Mouse (Mus musculus) MEL (cell line): ENCODE results near the gene Gm10037.
A peak's percentile ranks its signal among the peaks of the same experiment; 100 is the strongest.

Experiments used
- CHD2 ChIP-seq: IDR thresholded peaks from 2 replicates; pipeline ENCODE4 v1.6.1; 2011; ENCODE audit warnings: low read length, improper control_type of control experiment
- CTCF ChIP-seq, 3 experiments: IDR thresholded peaks in 2 of 3; conservative IDR thresholded peaks in 1 of 3; 2 replicates each; pipeline ENCODE4 v1.5.1; 2011 to 2012; ENCODE audit warnings: low read length in 3 of 3, low read depth in 2 of 3, mild to moderate bottlenecking in 2 of 3, improper control_type of control experiment in 1 of 3, inconsistent platforms in 1 of 3, mixed read lengths in 1 of 3, moderate library complexity in 1 of 3; ENCODE audit not compliant: control insufficient read depth in 1 of 3, insufficient read depth in 1 of 3, poor library complexity in 1 of 3, severe bottlenecking in 1 of 3
- EP300 ChIP-seq, 2 experiments: IDR thresholded peaks; 2 replicates each; pipeline ENCODE4 v1.6.1; 2011; ENCODE audit warnings: improper control_type of control experiment in 2 of 2, low read length in 2 of 2, low read depth in 1 of 2, mild to moderate bottlenecking in 1 of 2
- HCFC1 ChIP-seq: IDR thresholded peaks from 2 replicates; pipeline ENCODE4 v1.6.1; 2012; ENCODE audit warnings: low read depth, mild to moderate bottlenecking, inconsistent platforms, low read length, improper control_type of control experiment, moderate library complexity
- KAT2A ChIP-seq: conservative IDR thresholded peaks from 2 replicates; pipeline ENCODE4 v1.6.1; 2012; ENCODE audit warnings: low read depth, low read length, improper control_type of control experiment, inconsistent platforms
- MAX ChIP-seq: IDR thresholded peaks from 2 replicates; pipeline ENCODE4 v1.6.1; 2011; ENCODE audit warnings: low read length, improper control_type of control experiment
- MAZ ChIP-seq: IDR thresholded peaks from 2 replicates; pipeline ENCODE4 v1.6.1; 2012; ENCODE audit warnings: low read depth, mild to moderate bottlenecking, inconsistent platforms, low read length, improper control_type of control experiment
- NELFE ChIP-seq: IDR thresholded peaks from 2 replicates; pipeline ENCODE4 v1.6.1; 2011; ENCODE audit warnings: low read depth, low read length, improper control_type of control experiment
- NRF1 ChIP-seq: IDR thresholded peaks from 2 replicates; pipeline ENCODE4 v1.6.1; 2014; ENCODE audit warnings: low read depth, mild to moderate bottlenecking, inconsistent platforms, low read length, improper control_type of control experiment, moderate library complexity; ENCODE audit not compliant: poor library complexity, insufficient read depth, severe bottlenecking
- POLR2A ChIP-seq, 2 experiments: IDR thresholded peaks; 2 replicates each; pipeline ENCODE4 v1.6.1; 2011 to 2012; ENCODE audit warnings: low read length in 2 of 2, mild to moderate bottlenecking in 2 of 2, control low read depth in 1 of 2, improper control_type of control experiment in 1 of 2, low read depth in 1 of 2, moderate library complexity in 1 of 2; ENCODE audit not compliant: control insufficient read depth in 1 of 2, insufficient read depth in 1 of 2, poor library complexity in 1 of 2
- POLR2AphosphoS5 ChIP-seq: IDR thresholded peaks from 2 replicates; pipeline ENCODE4 v1.6.1; 2012; ENCODE audit warnings: low read depth, borderline replicate concordance, mild to moderate bottlenecking, inconsistent platforms, low read length, moderate library complexity, mixed read lengths
- USF2 ChIP-seq, 2 experiments: IDR thresholded peaks; 2 replicates each; pipeline ENCODE4 v1.6.1; 2011 to 2012; ENCODE audit warnings: improper control_type of control experiment in 2 of 2, low read length in 2 of 2, borderline replicate concordance in 1 of 2, inconsistent platforms in 1 of 2, low read depth in 1 of 2, mild to moderate bottlenecking in 1 of 2; ENCODE audit not compliant: insufficient read depth in 1 of 2
- ZC3H11A ChIP-seq: IDR thresholded peaks from 2 replicates; pipeline ENCODE4 v1.6.1; 2012; ENCODE audit warnings: low read depth, mild to moderate bottlenecking, inconsistent platforms, low read length, improper control_type of control experiment

DNA sequence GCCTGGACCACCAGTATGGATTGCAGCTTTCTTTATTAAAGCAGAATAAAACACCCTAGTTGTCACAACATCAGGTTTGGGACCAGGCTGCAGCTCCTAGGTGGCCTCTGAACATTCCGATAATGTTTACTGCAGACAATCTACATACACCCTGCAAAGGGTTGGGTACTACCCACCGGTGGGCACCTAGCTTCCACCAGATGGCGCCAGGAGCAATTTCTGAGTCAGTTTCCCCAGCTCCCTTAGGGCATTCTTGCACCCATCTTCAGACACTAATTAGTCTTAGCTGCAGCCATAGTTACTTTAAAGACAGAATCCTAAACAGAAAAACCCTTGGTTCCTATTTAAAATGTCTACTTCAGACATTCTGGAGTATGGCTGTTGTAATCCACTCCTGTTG lies 37.0 kb downstream of the Gm10037 start:
- TF ChIP-seq HCFC1, result no peak
- TF ChIP-seq EP300 (IDR thresholded peaks at IDR 0.05; ENCODE audit: low read depth in 1 of 2, low read length in 2 of 2), result no peak
- TF ChIP-seq CTCF (IDR thresholded peaks at IDR 0.05 in 2 of 3, conservative IDR thresholded peaks at IDR 0.05 in 1 of 3; ENCODE audit: control insufficient read depth in 1 of 3, insufficient read depth in 1 of 3, low read depth in 2 of 3, low read length in 3 of 3, poor library complexity in 1 of 3, severe bottlenecking in 1 of 3), result peak in 2 of 3 experiments; percentile 28 to 36; a peak in 3 of 6 replicates
- no peak for TF ChIP-seq MAX
- no peak for TF ChIP-seq USF2 (IDR thresholded peaks at IDR 0.05; ENCODE audit: borderline replicate concordance in 1 of 2, insufficient read depth in 1 of 2, low read depth in 1 of 2, low read length in 2 of 2)
- TF ChIP-seq NRF1, result no peak
- no peak for TF ChIP-seq POLR2A (IDR thresholded peaks at IDR 0.05; ENCODE audit: control insufficient read depth in 1 of 2, insufficient read depth in 1 of 2, low read depth in 1 of 2, low read length in 2 of 2, poor library complexity in 1 of 2)
- TF ChIP-seq KAT2A, result no peak
- TF ChIP-seq CHD2, result no peak
- no peak for TF ChIP-seq MAZ
- no peak for TF ChIP-seq POLR2AphosphoS5
- no peak for TF ChIP-seq ZC3H11A
- TF ChIP-seq NELFE, result no peak
